Mouse (Mus musculus) liver, adult 2 months (tissue): ENCODE measurements at regions not wholly inside any gene's neighbourhood (a gene's known extent, or its start where the extent isn't known, plus 50 kb on each side); places are given as distances from the start of the nearest gene placed in this dataset.

Experiments used
- CTCF ChIP-seq: fragments of 200-500 bp; IDR thresholded peaks from 2 replicates; pipeline ENCODE4 v1.5.1; 2011; ENCODE audit warnings: low read depth, low read length, control low read depth
- POLR2A ChIP-seq: fragments of 200-500 bp; IDR thresholded peaks from 2 replicates; pipeline ENCODE4 v1.6.1; 2011; ENCODE audit warnings: low read length, control low read depth; ENCODE audit not compliant: insufficient read depth; ENCODE audit errors: extremely low read depth

DNA sequence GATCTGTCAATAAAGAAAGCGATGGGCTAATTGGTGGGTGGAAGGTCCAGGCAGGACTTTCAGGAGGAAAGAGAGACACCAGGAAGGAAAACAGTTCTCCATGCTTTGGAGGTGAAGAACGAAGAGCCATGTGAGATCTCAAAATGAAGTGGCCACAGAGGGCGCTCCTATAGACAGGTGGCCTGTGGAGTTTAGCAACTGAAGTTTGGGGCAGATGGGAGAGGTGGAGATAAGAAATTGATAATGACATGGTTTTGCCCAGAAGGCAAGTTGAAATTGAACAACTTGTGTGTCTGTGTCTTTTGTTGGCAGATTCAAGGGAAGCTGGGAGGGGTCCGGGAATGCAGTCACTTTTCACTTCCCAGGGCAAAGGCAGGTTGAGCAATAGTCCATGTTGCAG, 170.2 kb upstream of the P2ry1 start:
- TF ChIP-seq POLR2A (no peak), CTCF (no peak)
